Mouse (Mus musculus): Measurements from ENCODE around the gene Taf1a.

Gene Taf1a

GRCm38 (mm10) chr1:183414081-183414727, 25.4 kb downstream of the Taf1a start:
- no peak for DNase-seq

GRCm38 (mm10) chr1:183417873-183418272, 29.1 kb downstream of the Taf1a start, which contains the start of gene Hhipl2:
Gene Hhipl2, plus strand, starts transcription at chr1:183418215.
- no peak for DNase-seq

GRCm38 (mm10) chr1:183419741-183420140, 31.0 kb downstream of the Taf1a start:
- DNase-seq, result no peak

- DNase-seq, result no peak
These were observed 31.5 kb downstream of the Taf1a start for GRCm38 (mm10) chr1:183420296-183420695.

GRCm38 (mm10) chr1:183424100-183424499, 35.3 kb downstream of the Taf1a start:
- DNase-seq, result no peak

- no peak for DNase-seq
These were observed 46.1 kb downstream of the Taf1a start for GRCm38 (mm10) chr1:183434918-183435317.

GRCm38 (mm10) chr1:183439036-183439435, 50.3 kb downstream of the Taf1a start:
- DNase-seq, result peak; percentile 94

- peak; percentile 83 for DNase-seq
These were observed 53.4 kb downstream of the Taf1a start for GRCm38 (mm10) chr1:183442015-183442774.

GRCm38 (mm10) chr1:183453066-183453465, 64.3 kb downstream of the Taf1a start:
- DNase-seq, result no peak
